Mouse (Mus musculus) embryonic stem cell, embryonic (primary cell): Measurements from ENCODE around the gene Rxylt1.

Experiments
- CTCF ChIA-PET, 4 experiments: fragments of 300-600 bp in 2 of 4; fragments of 350-600 bp in 2 of 4; sonication (Branson Sonifier 250); formaldehyde crosslinking; loops; one replicate each; lab custom pipeline; 2022; ENCODE audit warnings: inconsistent platforms in 2 of 4; lab: Charles Lee
- POLR2A ChIA-PET, 4 experiments: fragments of 300-600 bp in 2 of 4; fragments of 350-600 bp in 2 of 4; sonication (Branson Sonifier 250); formaldehyde crosslinking; loops; one replicate each; lab custom pipeline; 2022; ENCODE audit warnings: antibody characterized with exemption in 4 of 4, inconsistent platforms in 1 of 4; lab: Charles Lee

The Rxylt1 gene

GRCm38 (mm10) chr10:122096980-122097844, at the start of gene Rxylt1:
Gene Rxylt1 (minus strand): TSS chr10:122097371.
- ChIA-PET CTCF (interaction anchor here (0.5 to 2.4 kb wide), 15 partner anchors 8 to 701 kb away, joined by 3 to 14 read pairs (median 4); no protein-coding TSS in a partner anchor), POLR2A (interaction anchor here (0.5 to 2.1 kb wide), 35 partner anchors 8 to 1011 kb away, joined by 3 to 12 read pairs (median 3); partner anchors contain the start of genes BC048403 (in 2 of the 4), Xpot (in 2 of the 4), D930020B18Rik (in 1 of the 4) and Ppm1h (in 1 of the 4))

- ChIA-PET CTCF (no interaction called here), POLR2A (no interaction called here)
Observed at GRCm38 (mm10) chr10:122121290-122121970, 24.3 kb upstream of the Rxylt1 start.

GRCm38 (mm10) chr10:122120500-122121289, 23.5 kb upstream of the Rxylt1 start:
- ChIA-PET POLR2A (interaction anchor here in 1 of 4 experiments (0.6 kb wide), 1 partner anchor 24 kb away, joined by 3 read pairs; the partner anchor contains the start of gene Rxylt1), CTCF (interaction anchor here in 3 of 4 experiments (0.6 to 1.3 kb wide), 3 partner anchors 15 to 181 kb away, joined by 3 to 5 read pairs (median 3); no protein-coding TSS in a partner anchor)

- POLR2A ChIA-PET: no interaction called here
- CTCF ChIA-PET: interaction anchor here in 2 of 4 experiments (1.1 to 1.3 kb wide), 2 partner anchors 14 kb away, joined by 3 read pairs; no protein-coding TSS in a partner anchor
Observed at GRCm38 (mm10) chr10:122119451-122119850, 22.3 kb upstream of the Rxylt1 start.

GRCm38 (mm10) chr10:122116636-122117035, 19.5 kb upstream of the Rxylt1 start:
- CTCF ChIA-PET: no interaction called here

GRCm38 (mm10) chr10:122106633-122107028, 9.5 kb upstream of the Rxylt1 start:
- POLR2A ChIA-PET: interaction anchor here in 2 of 4 experiments (1.0 to 1.8 kb wide), 2 partner anchors 8 to 10 kb away, joined by 3 to 5 read pairs; partner anchors contain the start of gene Rxylt1 (in 1 of the 2)

More at GRCm38 (mm10) chr10:122116636-122117035, 19.5 kb upstream of the Rxylt1 start:
- POLR2A ChIA-PET: no interaction called here

GRCm38 (mm10) chr10:122105889-122106632, 8.9 kb upstream of the Rxylt1 start:
- POLR2A ChIA-PET: interaction anchor here in 2 of 4 experiments (1.0 to 1.8 kb wide), 4 partner anchors 9 to 432 kb away, joined by 3 to 5 read pairs (median 4); partner anchors contain the start of gene Rxylt1 (in 1 of the 2)
- CTCF ChIA-PET: interaction anchor here in 3 of 4 experiments (0.6 to 2.3 kb wide), 16 partner anchors 9 to 665 kb away, joined by 3 to 13 read pairs (median 4); partner anchors contain the start of gene Rxylt1 (in 1 of the 3)

More at GRCm38 (mm10) chr10:122106633-122107028, 9.5 kb upstream of the Rxylt1 start:
- CTCF ChIA-PET: interaction anchor here in 1 of 4 experiments (2.0 to 2.3 kb wide), 2 partner anchors 8 to 437 kb away, joined by 5 to 13 read pairs; no protein-coding TSS in a partner anchor

- CTCF ChIA-PET: interaction anchor here in 3 of 4 experiments (0.6 to 2.3 kb wide), 22 partner anchors 8 to 666 kb away, joined by 3 to 13 read pairs (median 4); partner anchors contain the start of gene Rxylt1 (in 2 of the 3)
Observed at GRCm38 (mm10) chr10:122105407-122105806, 8.2 kb upstream of the Rxylt1 start.

GRCm38 (mm10) chr10:122102675-122103074, 5.5 kb upstream of the Rxylt1 start:
- POLR2A ChIA-PET: no interaction called here
- CTCF ChIA-PET: no interaction called here

More at GRCm38 (mm10) chr10:122105407-122105806, 8.2 kb upstream of the Rxylt1 start:
- POLR2A ChIA-PET: interaction anchor here in 3 of 4 experiments (0.7 to 1.8 kb wide), 4 partner anchors 8 to 433 kb away, joined by 3 to 5 read pairs (median 4); partner anchors contain the start of gene Rxylt1 (in 1 of the 3)

GRCm38 (mm10) chr10:122096462-122096979, 650 bp downstream of the Rxylt1 start:
- POLR2A ChIA-PET: interaction anchor here in 3 of 4 experiments (0.5 to 2.1 kb wide), 19 partner anchors 9 to 1012 kb away, joined by 3 to 12 read pairs (median 3); partner anchors contain the start of genes Xpot (in 2 of the 3), D930020B18Rik (in 1 of the 3), Ppm1h (in 1 of the 3) and Rassf3 (in 1 of the 3)
- CTCF ChIA-PET: interaction anchor here (0.5 to 2.4 kb wide), 9 partner anchors 9 to 579 kb away, joined by 3 to 14 read pairs (median 4); no protein-coding TSS in a partner anchor

GRCm38 (mm10) chr10:122090472-122090871, 6.7 kb downstream of the Rxylt1 start:
- CTCF ChIA-PET: interaction anchor here in 1 of 4 experiments (0.9 kb wide), 1 partner anchor 38 kb away, joined by 3 read pairs; no protein-coding TSS in a partner anchor
- POLR2A ChIA-PET: no interaction called here

- POLR2A ChIA-PET: interaction anchor here in 1 of 4 experiments (1.0 kb wide), 2 partner anchors 16 to 597 kb away, joined by 3 to 4 read pairs; partner anchors contain the start of genes Ppm1h and Rxylt1
- CTCF ChIA-PET: no interaction called here
Observed at GRCm38 (mm10) chr10:122081352-122081751, 15.8 kb downstream of the Rxylt1 start.

GRCm38 (mm10) chr10:122069153-122069552, 28.0 kb downstream of the Rxylt1 start:
- CTCF ChIA-PET: interaction anchor here in 1 of 4 experiments (0.6 kb wide), 1 partner anchor 404 kb away, joined by 5 read pairs; no protein-coding TSS in a partner anchor
- POLR2A ChIA-PET: interaction anchor here in 2 of 4 experiments (0.5 to 2.0 kb wide), 2 partner anchors 12 to 374 kb away, joined by 4 to 5 read pairs; no protein-coding TSS in a partner anchor

- ChIA-PET POLR2A (no interaction called here), CTCF (interaction anchor here in 2 of 4 experiments (0.5 to 1.2 kb wide), 2 partner anchors 301 to 524 kb away, joined by 3 read pairs; no protein-coding TSS in a partner anchor)
Observed at GRCm38 (mm10) chr10:122055826-122056225, 41.3 kb downstream of the Rxylt1 start.

- CTCF ChIA-PET: interaction anchor here (0.6 to 2.1 kb wide), 47 partner anchors 8 to 1657 kb away, joined by 3 to 17 read pairs (median 3); partner anchors contain the start of genes Rxylt1 (in 3 of the 4), BC048403 (in 1 of the 4) and Srgap1 (in 1 of the 4)
Observed at GRCm38 (mm10) chr10:122054535-122054934, 42.6 kb downstream of the Rxylt1 start.

More at GRCm38 (mm10) chr10:122054535-122054934, 42.6 kb downstream of the Rxylt1 start:
- POLR2A ChIA-PET: interaction anchor here in 3 of 4 experiments (0.6 to 1.6 kb wide), 5 partner anchors 12 to 1052 kb away, joined by 3 to 6 read pairs (median 3); partner anchors contain the start of gene Rxylt1 (in 2 of the 3)
